Mouse (Mus musculus) layer of hippocampus, adult 8-10 months (tissue): ENCODE data around the gene Glis2. TPM values are rescaled to one million over a fixed set of nuclear protein-coding genes. Genes with fewer than 3 reads are reported as not detected.

ENCODE experiments used
- DNase-seq, 2 experiments: peaks; one replicate each; pipeline ENCODE4 v3.0.0; 2022; ENCODE audit warnings: low spot score in 2 of 2
- total RNA-seq, 4 experiments: library from RNA; stranded (reverse); gene quantifications; 2 replicates each; pipeline ENCODE4 v1.2.4; 2022

The Glis2 gene
- 10 to 100 TPM; 10.9 to 18.4 (median 11.9) TPM for total RNA-seq

- no peak for DNase-seq
Measured at GRCm38 (mm10) chr16:4593971-4594813, at the start of gene Glis2. Glis2 (plus strand) TSS chr16:4594713.

- DNase-seq: no peak
Measured at GRCm38 (mm10) chr16:4544845-4545244, 49.7 kb upstream of the Glis2 start.

- no peak for DNase-seq
Measured at GRCm38 (mm10) chr16:4546838-4547237, 47.7 kb upstream of the Glis2 start.

GRCm38 (mm10) chr16:4547611-4548010, 46.9 kb upstream of the Glis2 start:
- DNase-seq: no peak

- DNase-seq: no peak
Measured at GRCm38 (mm10) chr16:4548953-4549688, 45.4 kb upstream of the Glis2 start.

- DNase-seq: peak in 1 of 2 experiments; percentile 72
Measured at GRCm38 (mm10) chr16:4551056-4551455, 43.5 kb upstream of the Glis2 start.

GRCm38 (mm10) chr16:4551885-4552284, 42.6 kb upstream of the Glis2 start:
- no peak for DNase-seq

GRCm38 (mm10) chr16:4552829-4553550, 41.5 kb upstream of the Glis2 start:
- DNase-seq: no peak

- no peak for DNase-seq
Measured at GRCm38 (mm10) chr16:4555555-4555954, 39.0 kb upstream of the Glis2 start.

GRCm38 (mm10) chr16:4557085-4557484, 37.4 kb upstream of the Glis2 start:
- DNase-seq: no peak

- peak; percentile 58 to 68 for DNase-seq
Measured at GRCm38 (mm10) chr16:4557949-4558348, 36.6 kb upstream of the Glis2 start.

GRCm38 (mm10) chr16:4558384-4558979, 36.0 kb upstream of the Glis2 start:
- DNase-seq: peak; percentile 95 to 98

GRCm38 (mm10) chr16:4558980-4559631, 35.4 kb upstream of the Glis2 start:
- DNase-seq: peak; percentile 76 to 81

GRCm38 (mm10) chr16:4559715-4560144, 34.8 kb upstream of the Glis2 start, which contains the start of gene Tfap4:
Tfap4 (minus strand) TSS chr16:4559854.
- peak; percentile 89 to 93 for DNase-seq

- DNase-seq: peak; percentile 55 to 63
Measured at GRCm38 (mm10) chr16:4560145-4560952, 34.2 kb upstream of the Glis2 start.

- DNase-seq: peak in 1 of 2 experiments; percentile 84
Measured at GRCm38 (mm10) chr16:4567912-4568311, 26.6 kb upstream of the Glis2 start.

- no peak for DNase-seq
Measured at GRCm38 (mm10) chr16:4570737-4571136, 23.8 kb upstream of the Glis2 start.

GRCm38 (mm10) chr16:4576038-4576437, 18.5 kb upstream of the Glis2 start:
- DNase-seq: no peak

GRCm38 (mm10) chr16:4576873-4577272, 17.6 kb upstream of the Glis2 start:
- no peak for DNase-seq

- no peak for DNase-seq
Measured at GRCm38 (mm10) chr16:4578630-4579029, 15.9 kb upstream of the Glis2 start.
